Mouse (Mus musculus) stomach, embryonic 15.5 days (tissue): Measurements from ENCODE around the gene Nudt4. TPM values are rescaled to one million over a fixed set of nuclear protein-coding genes. Genes with fewer than 3 reads are reported as not detected.
"Not testable (repeated sequence)": the region's sequence is repeated elsewhere in the genome, so short reads cannot be mapped to it uniquely, and the experiment has no call there.

ENCODE experiments used
- ATAC-seq: fragments of 200-750 bp; cut with Nextera tagmentation; 2 replicates; pipeline ENCODE4 v1.8.0; 2017; ENCODE audit warnings: low read depth, moderate number of reproducible peaks, moderate TSS enrichment; ENCODE audit not compliant: insufficient read depth, low FRiP score
- H3K27ac ChIP-seq: fragments of 300-500 bp; sonication (generic); 2 replicates; pipeline ENCODE4 v1.5.1; 2015; ENCODE audit warnings: mild to moderate bottlenecking, inconsistent platforms
- H3K27me3 ChIP-seq: fragments of 300-500 bp; sonication (generic); replicated peaks from 2 replicates; pipeline ENCODE4 v1.6.1; 2015; ENCODE audit warnings: inconsistent platforms
- H3K36me3 ChIP-seq: fragments of 300-500 bp; sonication (generic); 2 replicates; pipeline ENCODE4 v1.6.1; 2015; ENCODE audit warnings: inconsistent platforms
- H3K4me1 ChIP-seq: fragments of 300-500 bp; sonication (generic); 2 replicates; pipeline ENCODE4 v1.6.1; 2015; ENCODE audit warnings: inconsistent platforms
- H3K4me2 ChIP-seq: fragments of 300-500 bp; sonication (generic); 2 replicates; pipeline ENCODE4 v1.6.1; 2015; ENCODE audit warnings: mild to moderate bottlenecking, inconsistent platforms
- H3K4me3 ChIP-seq: fragments of 300-500 bp; sonication (generic); replicated peaks from 2 replicates; pipeline ENCODE4 v1.5.1; 2015; ENCODE audit warnings: inconsistent platforms
- H3K9ac ChIP-seq: fragments of 300-500 bp; sonication (generic); 2 replicates; pipeline ENCODE4 v1.6.1; 2015; ENCODE audit warnings: inconsistent platforms
- H3K9me3 ChIP-seq: fragments of 300-500 bp; sonication (generic); 2 replicates; pipeline ENCODE4 v1.6.1; 2016; ENCODE audit warnings: inconsistent platforms
- WGBS: fragments of 180-500 bp; shearing (Covaris S2); methylation state at CpG from one replicate; pipeline ENCODE4 v1.1.7; 2015; 5-methylcytosine and 5-hydroxymethylcytosine counted together
- polyA plus RNA-seq: library from polyadenylated mRNA; unstranded; fragments of >200 nt; fragmentation: Nextera tagmentation; extraction: Ambion mirVana; gene quantifications from 2 replicates; pipeline ENCODE4 v1.2.1, GENCODE M21; 2015

The Nudt4 gene
- polyA plus RNA-seq, 1 experiment from 2014 or later: 63.7 TPM

DNA sequence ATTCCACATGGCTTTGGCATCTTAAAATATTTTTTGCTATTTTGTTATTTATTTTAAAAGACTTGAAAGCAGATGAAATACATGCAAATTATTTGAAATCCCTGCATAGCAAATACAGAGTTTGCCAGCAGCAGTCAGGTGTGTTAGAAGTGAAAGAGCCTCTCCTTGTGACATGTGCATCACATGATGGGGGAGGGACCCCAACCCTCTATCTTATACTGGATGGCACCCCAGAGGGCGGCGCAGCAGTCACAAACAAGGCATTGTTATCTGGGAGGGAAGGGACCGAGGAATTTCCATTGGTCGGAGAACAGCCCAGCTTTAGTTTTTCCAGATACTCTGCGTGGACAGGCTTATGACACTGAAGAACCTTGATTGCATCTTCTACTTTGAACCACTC is 14.9 kb downstream of the Nudt4 start:
- not testable (repeated sequence) for H3K27ac ChIP-seq, H3K9ac ChIP-seq, H3K27me3 ChIP-seq, H3K4me2 ChIP-seq, H3K4me1 ChIP-seq, ATAC-seq, H3K9me3 ChIP-seq, H3K4me3 ChIP-seq
- 71% methylated on average over 5 of the region's 5 CpGs for WGBS
- H3K36me3 ChIP-seq: peaks cover 18% of the 10 kb centered on the region

DNA sequence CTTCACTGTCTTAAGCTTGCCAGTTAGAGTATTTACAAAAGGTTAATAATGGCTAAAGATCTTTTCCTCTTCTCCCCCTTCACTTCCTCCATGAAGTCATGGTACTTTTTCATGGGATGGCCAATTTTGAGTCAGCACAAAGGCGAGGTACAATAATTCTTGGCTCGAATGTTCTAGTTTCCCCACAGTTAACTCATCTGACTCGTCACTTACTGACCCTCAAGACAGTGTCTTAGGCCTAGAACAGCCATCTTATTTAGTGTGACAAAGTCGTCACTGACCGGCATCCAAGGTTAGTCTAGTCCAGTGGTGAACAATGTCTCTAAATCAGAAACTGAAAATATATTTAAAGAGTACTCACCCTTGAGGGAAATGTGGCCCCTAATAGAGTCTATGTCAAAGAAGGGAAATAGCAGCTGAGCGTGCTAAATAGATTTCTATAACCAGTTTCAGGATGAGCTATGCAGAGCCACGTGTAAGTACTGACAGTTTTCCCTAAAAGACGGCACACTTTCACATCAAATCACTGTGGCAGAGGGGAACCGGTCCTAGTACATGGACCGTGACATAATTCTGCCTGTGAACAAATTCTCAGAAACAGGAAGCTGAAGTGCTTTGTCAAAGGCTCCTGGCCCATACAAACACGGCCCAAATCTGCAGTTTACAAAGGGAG is 15.7 kb downstream of the Nudt4 start:
- Histone ChIP-seq H3K27me3 (no peaks in the 10 kb centered on the region), H3K9ac (no peak overlapping the region), H3K4me2 (no peak overlapping the region), H3K4me1 (no peaks in the 10 kb centered on the region), H3K27ac (no peak overlapping the region), H3K36me3 (peaks cover 18% of the 10 kb centered on the region), H3K4me3 (no peak overlapping the region), H3K9me3 (no peaks in the 10 kb centered on the region)
- 81% methylated on average over 11 of the region's 11 CpGs for WGBS
- no peak for ATAC-seq

DNA sequence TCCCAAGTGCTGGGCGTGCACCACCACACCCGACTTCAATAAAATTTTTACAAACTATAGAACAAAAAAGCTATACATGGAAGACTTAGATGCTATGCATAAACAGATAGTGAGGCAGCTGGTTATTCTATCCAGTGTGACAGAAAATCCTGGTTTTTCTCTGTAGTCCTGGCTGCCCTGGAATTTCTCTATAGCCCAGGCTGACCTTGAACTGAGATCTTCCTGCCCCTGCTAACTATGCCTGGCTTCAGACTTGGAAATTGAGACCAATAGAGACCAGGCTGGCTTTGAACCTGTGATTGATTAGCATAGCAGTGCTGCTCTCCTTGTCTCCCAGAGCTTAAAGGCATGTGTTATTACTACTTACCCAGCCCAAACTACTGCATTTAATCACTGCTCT is 17.8 kb downstream of the Nudt4 start:
- 89% methylated on average over 2 of the region's 2 CpGs for WGBS
- ATAC-seq: no peak

DNA sequence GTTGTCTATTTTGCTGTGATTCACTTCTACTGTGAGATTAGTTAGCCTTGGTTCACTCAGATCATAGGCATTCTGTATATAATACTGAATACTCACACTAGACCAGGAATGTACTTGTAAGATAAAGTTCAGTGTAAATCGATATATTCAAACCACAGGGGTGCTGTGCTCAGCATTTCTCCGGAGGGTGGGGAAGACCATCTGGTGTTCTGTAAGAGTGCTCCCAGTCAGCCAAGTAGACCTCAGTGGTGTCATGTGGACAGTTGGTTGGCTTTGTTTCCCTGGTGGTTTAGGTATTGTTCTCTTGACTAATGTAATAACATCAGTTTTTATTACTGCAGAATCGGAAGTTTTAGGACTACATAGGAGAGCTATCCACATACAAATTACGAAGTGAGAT is 18.9 kb downstream of the Nudt4 start:
- WGBS: 63% methylated on average over 4 of the region's 4 CpGs
- H3K4me1 ChIP-seq: no peaks in the 10 kb centered on the region
- H3K4me3 ChIP-seq: no peak overlapping the region
- ATAC-seq: no peak
- no peak overlapping the region for H3K4me2 ChIP-seq
- no peaks in the 10 kb centered on the region for H3K9me3 ChIP-seq
- H3K9ac ChIP-seq: no peak overlapping the region
- no peaks in the 10 kb centered on the region for H3K27me3 ChIP-seq
- peaks cover 16% of the 10 kb centered on the region for H3K36me3 ChIP-seq
- H3K27ac ChIP-seq: no peak overlapping the region

More for the DNA sequence above, 17.8 kb downstream of the Nudt4 start:
- Histone ChIP-seq H3K27ac (no peak overlapping the region), H3K36me3 (peaks cover 18% of the 10 kb centered on the region), H3K4me2 (no peak overlapping the region), H3K9me3 (no peaks in the 10 kb centered on the region), H3K27me3 (no peaks in the 10 kb centered on the region), H3K9ac (no peak overlapping the region), H3K4me1 (no peaks in the 10 kb centered on the region), H3K4me3 (no peak overlapping the region)

DNA sequence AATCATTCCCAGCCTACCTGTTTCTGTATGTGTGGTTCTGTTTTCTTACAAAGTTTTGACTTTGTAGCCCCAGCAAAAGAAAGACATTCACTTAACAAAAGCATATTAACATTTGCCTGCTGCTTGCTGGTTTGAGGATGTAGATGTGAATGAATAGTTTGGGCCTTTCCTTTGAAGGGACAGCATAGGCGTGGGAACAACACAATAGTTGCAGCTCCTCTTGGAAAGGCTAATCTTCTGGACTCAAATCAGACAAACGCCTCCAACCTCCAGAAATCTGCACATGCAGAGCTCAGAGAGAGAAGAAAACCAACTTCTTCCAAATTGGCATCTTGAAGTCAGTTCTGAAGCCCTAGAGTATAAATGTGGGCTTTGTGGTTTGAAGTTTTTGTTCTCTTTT is 19.3 kb downstream of the Nudt4 start:
- Histone ChIP-seq H3K4me3 (no peak overlapping the region), H3K27ac (no peak overlapping the region), H3K9me3 (no peaks in the 10 kb centered on the region), H3K4me1 (no peaks in the 10 kb centered on the region), H3K36me3 (peaks cover 16% of the 10 kb centered on the region), H3K4me2 (no peak overlapping the region), H3K27me3 (no peaks in the 10 kb centered on the region), H3K9ac (no peak overlapping the region)
- ATAC-seq: no peak
- 78% methylated on average over 2 of the region's 2 CpGs for WGBS

DNA sequence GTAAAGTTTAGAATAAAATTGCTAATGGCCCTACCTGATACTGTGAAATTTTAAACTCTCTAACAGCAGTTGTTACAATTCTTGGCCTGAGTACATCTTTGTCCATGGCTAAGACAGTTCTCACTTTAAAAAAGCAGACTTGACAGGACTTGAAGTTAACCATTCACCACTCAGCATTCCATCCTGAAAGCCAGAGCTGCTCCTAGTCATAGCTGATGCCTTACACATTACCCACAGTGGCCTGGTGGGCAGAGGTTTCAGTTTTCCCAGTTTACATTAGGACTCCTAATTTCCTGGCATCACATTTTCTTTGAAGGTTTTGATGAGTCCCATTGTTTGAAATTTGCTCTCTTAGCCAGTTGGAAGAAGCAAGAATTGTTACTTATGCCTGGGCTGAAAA is 19.9 kb downstream of the Nudt4 start:
- H3K4me2 ChIP-seq: no peak overlapping the region
- ATAC-seq: no peak
- H3K36me3 ChIP-seq: peaks cover 16% of the 10 kb centered on the region
- no peaks in the 10 kb centered on the region for H3K4me1 ChIP-seq
- no peak overlapping the region for H3K27ac ChIP-seq
- H3K27me3 ChIP-seq: no peaks in the 10 kb centered on the region
- H3K4me3 ChIP-seq: no peak overlapping the region
- H3K9me3 ChIP-seq: no peaks in the 10 kb centered on the region
- no peak overlapping the region for H3K9ac ChIP-seq

DNA sequence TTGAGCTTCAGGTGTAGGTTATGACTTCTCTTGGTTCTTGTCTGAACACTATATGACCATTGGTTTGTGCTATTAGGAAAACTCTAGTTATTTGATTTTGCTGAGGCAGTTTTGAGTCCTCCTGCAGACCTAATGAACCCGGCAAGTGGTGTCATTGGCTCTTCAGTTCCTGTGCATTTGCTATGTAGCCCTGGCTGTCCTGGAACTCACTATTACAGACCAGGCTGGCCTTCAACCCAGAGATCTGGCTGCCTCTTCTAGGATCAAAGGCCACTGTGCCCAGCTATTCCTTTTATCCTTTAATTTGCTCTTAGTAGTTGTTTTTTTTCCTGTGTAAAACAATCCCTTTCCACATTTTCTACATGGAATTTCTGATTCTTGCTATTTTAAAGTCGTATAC is 20.6 kb downstream of the Nudt4 start:
- no peak for ATAC-seq
- WGBS: 85% methylated on average over 2 of the region's 2 CpGs
- H3K27me3 ChIP-seq: no peaks in the 10 kb centered on the region

DNA sequence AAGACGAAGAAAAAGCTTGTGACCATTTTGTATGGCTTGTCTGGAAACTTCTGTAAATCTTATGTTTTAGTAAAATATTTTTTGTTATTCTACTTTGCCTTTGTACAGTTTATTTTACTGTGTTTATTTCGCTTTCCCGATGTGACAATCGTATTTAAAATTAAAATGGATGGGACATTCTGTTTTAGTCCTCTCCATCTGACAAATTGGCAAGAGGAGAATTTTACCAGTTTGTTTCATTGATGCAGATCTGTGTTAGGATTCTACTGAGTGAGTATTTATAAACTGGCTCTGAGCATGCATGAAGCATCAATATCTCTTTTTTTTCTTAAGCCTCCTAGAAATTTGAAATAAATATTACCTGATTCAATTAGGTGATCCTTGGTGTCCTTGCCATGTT is 21.0 kb downstream of the Nudt4 start:
- Histone ChIP-seq H3K9me3 (no peaks in the 10 kb centered on the region), H3K27ac (no peak overlapping the region), H3K36me3 (peaks cover 10% of the 10 kb centered on the region), H3K4me2 (no peak overlapping the region), H3K4me3 (no peak overlapping the region), H3K4me1 (no peaks in the 10 kb centered on the region), H3K27me3 (no peaks in the 10 kb centered on the region), H3K9ac (no peak overlapping the region)
- 78% methylated on average over 4 of the region's 4 CpGs for WGBS
- ATAC-seq: no peak

More for the DNA sequence above, 20.6 kb downstream of the Nudt4 start:
- H3K4me1 ChIP-seq: no peaks in the 10 kb centered on the region
- H3K4me3 ChIP-seq: no peak overlapping the region
- H3K9ac ChIP-seq: no peak overlapping the region
- no peak overlapping the region for H3K27ac ChIP-seq
- H3K9me3 ChIP-seq: no peaks in the 10 kb centered on the region
- H3K4me2 ChIP-seq: no peak overlapping the region
- peaks cover 13% of the 10 kb centered on the region for H3K36me3 ChIP-seq

DNA sequence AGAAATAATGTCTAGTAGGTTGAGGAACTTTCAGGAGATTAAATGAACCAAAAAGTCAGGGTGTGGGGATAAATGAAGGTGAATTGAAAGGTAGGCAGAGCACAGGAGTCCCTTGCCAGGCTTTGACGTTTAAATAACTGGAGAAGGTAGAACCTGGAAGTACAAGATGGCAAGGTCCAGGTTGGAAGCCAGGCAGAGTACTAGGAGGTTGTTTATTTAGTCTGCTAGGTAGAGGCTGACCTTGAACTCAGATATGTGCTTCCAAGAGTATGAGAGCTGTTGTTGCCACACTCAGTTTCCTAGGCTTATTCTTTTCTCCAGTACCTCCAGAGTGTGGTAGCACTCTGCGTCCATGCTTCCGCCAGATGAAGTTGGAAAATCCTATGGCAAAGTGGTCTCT is 24.1 kb downstream of the Nudt4 start:
- Histone ChIP-seq H3K4me2 (no peak overlapping the region), H3K9ac (no peak overlapping the region), H3K4me1 (no peaks in the 10 kb centered on the region), H3K27ac (no peak overlapping the region), H3K27me3 (no peaks in the 10 kb centered on the region), H3K4me3 (no peak overlapping the region), H3K36me3 (no peaks in the 10 kb centered on the region; the same call in 1 of the 2 replicates), H3K9me3 (no peaks in the 10 kb centered on the region)
- no peak for ATAC-seq
- 86% methylated on average over 3 of the region's 3 CpGs for WGBS

DNA sequence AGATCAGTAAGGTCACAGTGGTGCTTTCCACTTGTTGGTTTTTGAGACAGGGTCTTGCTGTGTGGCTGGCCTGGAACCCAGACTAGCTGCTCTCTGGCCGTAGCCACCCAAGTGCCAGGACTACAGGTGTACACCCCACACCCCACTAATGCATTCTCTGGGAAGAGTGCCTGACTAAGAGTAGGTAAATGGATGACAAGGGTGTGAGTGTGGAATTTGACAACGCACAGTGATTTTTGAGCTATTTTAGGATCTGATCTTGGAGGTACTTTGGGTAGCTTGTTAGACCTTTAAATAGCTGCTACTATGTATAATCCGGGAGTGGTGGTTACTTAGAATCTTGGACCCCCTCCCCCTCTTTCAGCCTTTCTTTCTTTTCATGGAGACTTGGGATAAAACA is 24.7 kb downstream of the Nudt4 start:
- no peak overlapping the region for H3K9ac ChIP-seq
- no peaks in the 10 kb centered on the region for H3K4me1 ChIP-seq
- WGBS: 82% methylated on average over 3 of the region's 3 CpGs
- H3K27me3 ChIP-seq: no peaks in the 10 kb centered on the region
- H3K9me3 ChIP-seq: no peaks in the 10 kb centered on the region
- no peak overlapping the region for H3K4me2 ChIP-seq
- ATAC-seq: no peak
- no peaks in the 10 kb centered on the region; the same call in 1 of the 2 replicates for H3K36me3 ChIP-seq
- no peak overlapping the region for H3K27ac ChIP-seq
- no peak overlapping the region for H3K4me3 ChIP-seq

DNA sequence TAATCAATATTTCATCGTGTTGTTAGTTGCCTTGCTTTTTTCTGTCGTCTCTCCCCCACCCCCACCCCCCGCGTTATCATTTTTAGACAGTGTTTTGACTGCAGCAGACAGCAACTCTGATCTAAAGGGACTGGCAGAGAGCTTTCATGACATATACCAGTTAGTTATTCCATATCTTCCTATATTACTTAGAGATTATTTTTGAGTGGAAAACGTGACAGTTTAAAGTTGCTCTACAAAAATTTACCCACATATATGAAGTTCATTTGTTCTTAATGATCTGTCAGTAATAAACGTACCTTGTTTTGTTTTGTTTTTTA is 27.8 kb downstream of the Nudt4 start:
- H3K4me2 ChIP-seq: no peak overlapping the region
- no peaks in the 10 kb centered on the region for H3K9me3 ChIP-seq
- H3K4me3 ChIP-seq: no peak overlapping the region
- no peaks in the 10 kb centered on the region for H3K4me1 ChIP-seq
- H3K9ac ChIP-seq: no peak overlapping the region
- no peak for ATAC-seq
- no peaks in the 10 kb centered on the region for H3K36me3 ChIP-seq
- no peak overlapping the region for H3K27ac ChIP-seq
- 76% methylated on average over 6 of the region's 6 CpGs for WGBS
- no peaks in the 10 kb centered on the region for H3K27me3 ChIP-seq

DNA sequence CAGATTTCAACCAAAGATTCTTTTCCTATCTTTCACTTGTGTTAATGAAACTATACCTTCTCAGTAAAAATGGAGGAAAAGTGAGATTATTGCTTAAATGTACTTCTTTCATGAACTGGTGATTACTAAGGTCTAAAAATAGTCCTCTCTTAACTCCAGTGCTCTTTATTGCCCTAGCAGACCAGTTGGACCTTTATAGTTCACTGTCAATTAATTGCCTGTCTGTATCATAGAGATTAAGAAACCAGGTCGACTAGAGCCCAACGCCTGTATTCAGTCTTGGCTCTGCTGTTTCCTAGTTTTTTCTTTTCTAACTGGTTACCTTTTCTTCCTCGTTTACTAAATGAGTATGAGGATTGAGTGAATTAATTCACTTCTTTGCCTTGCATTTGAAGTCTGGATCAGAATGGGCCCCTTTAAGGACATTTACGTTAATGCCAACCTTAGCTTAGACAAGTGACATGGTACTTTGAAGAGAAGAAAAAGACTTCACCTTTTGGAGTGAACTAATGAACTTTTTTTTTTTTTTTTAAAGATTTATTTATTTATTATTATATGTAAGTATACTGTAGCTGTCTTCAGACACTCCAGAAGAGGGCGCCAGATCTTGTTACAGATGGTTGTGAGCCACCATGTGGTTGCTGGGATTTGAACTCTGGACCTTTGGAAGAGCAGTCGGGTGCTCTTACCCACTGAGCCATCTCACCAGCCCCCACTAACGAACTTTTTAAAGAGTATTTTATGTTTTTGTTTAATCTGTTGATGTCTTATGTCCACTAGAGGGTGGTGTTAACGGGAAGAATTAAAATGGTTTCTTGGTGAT is 28.3 kb downstream of the Nudt4 start:
- no peak for ATAC-seq

More for the DNA sequence above, 28.3 kb downstream of the Nudt4 start:
- no peaks in the 10 kb centered on the region for H3K36me3 ChIP-seq
- no peak overlapping the region for H3K9ac ChIP-seq
- no peak overlapping the region for H3K4me2 ChIP-seq
- H3K4me3 ChIP-seq: no peak overlapping the region
- no peaks in the 10 kb centered on the region for H3K27me3 ChIP-seq
- 85% methylated on average over 8 of the region's 8 CpGs for WGBS
- H3K9me3 ChIP-seq: no peaks in the 10 kb centered on the region
- no peak overlapping the region for H3K27ac ChIP-seq
- H3K4me1 ChIP-seq: no peaks in the 10 kb centered on the region
